Mouse (Mus musculus) stomach, postnatal 0 days (tissue): ENCODE results near the gene Ap3b1.

Source experiments
- CTCF ChIP-seq: IDR thresholded peaks from 2 replicates; pipeline ENCODE4 v1.5.1; 2016; ENCODE audit warnings: antibody characterized with exemption, low read depth, mild to moderate bottlenecking, moderate library complexity
- EP300 ChIP-seq: optimal IDR thresholded peaks from 2 replicates; pipeline ENCODE3; 2016; ENCODE audit warnings: antibody characterized with exemption

- TF ChIP-seq EP300 (no peak), CTCF (no peak)
These were observed 187.0 kb downstream of the Ap3b1 start for GRCm38 (mm10) chr13:94545739-94546138.
